Mouse (Mus musculus) G1E (cell line): ENCODE measurements around the gene Tff2.

Experiments
- CTCF ChIP-seq: IDR thresholded peaks from 2 replicates; pipeline ENCODE4 v1.5.1; 2012; ENCODE audit warnings: low read depth, low read length, inconsistent platforms, mixed read lengths
- GATA1 ChIP-seq: IDR thresholded peaks from 2 replicates; pipeline ENCODE4 v1.6.1; 2012; ENCODE audit warnings: borderline replicate concordance, low read length, inconsistent platforms, mixed read lengths
- GATA2 ChIP-seq: IDR thresholded peaks from 2 replicates; pipeline ENCODE4 v1.6.1; 2012; ENCODE audit warnings: low read depth, low read length, inconsistent platforms, borderline replicate concordance
- POLR2AphosphoS5 ChIP-seq: IDR thresholded peaks from 2 replicates; pipeline ENCODE4 v1.6.1; 2012; ENCODE audit warnings: low read depth, low read length, inconsistent platforms; ENCODE audit not compliant: insufficient replicate concordance
- TAL1 ChIP-seq: conservative IDR thresholded peaks from 2 replicates; pipeline ENCODE4 v1.6.1; 2012; ENCODE audit warnings: low read depth, low read length, inconsistent platforms, mixed read lengths

DNA sequence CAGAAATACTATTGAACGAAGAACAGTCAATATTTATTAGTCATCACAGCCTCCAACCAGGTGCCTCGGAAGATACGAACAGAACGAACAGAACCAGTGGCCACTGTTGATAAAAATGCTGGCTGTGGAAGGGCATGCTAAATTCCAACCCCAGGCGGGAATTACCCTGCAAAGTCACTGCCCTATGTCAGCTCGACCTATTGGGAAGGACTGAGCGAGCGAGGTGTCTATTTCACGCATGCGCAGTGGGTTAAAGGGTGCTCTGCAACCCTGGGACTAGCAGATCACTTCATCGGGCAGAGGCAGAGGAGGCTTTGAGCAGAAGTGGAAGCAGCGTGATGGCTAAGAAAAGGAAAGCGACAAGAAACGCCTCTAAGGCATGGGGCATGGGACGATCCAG is 10.3 kb downstream of the Tff2 start:
- TF ChIP-seq CTCF (no peak), TAL1 (no peak), GATA1 (no peak), POLR2AphosphoS5 (no peak), GATA2 (no peak)
